Mouse (Mus musculus) forebrain, embryonic 13.5 days (tissue): ENCODE results near the gene Ccdc62. TPM values are rescaled to one million over a fixed set of nuclear protein-coding genes. Genes with fewer than 3 reads are reported as not detected.

Experiments
- ATAC-seq: fragments of 200-750 bp; cut with Nextera tagmentation; 2 replicates; pipeline ENCODE4 v1.8.0; 2017
- H3K27ac ChIP-seq: fragments of 300-500 bp; sonication (generic); 2 replicates; pipeline ENCODE4 v1.5.1; 2015; ENCODE audit warnings: inconsistent platforms, mild to moderate bottlenecking, moderate library complexity
- H3K27me3 ChIP-seq: fragments of 300-500 bp; sonication (generic); 2 replicates; pipeline ENCODE4 v1.6.1; 2015; ENCODE audit warnings: mild to moderate bottlenecking, inconsistent platforms
- H3K36me3 ChIP-seq: fragments of 300-500 bp; sonication (generic); 2 replicates; pipeline ENCODE4 v1.6.1; 2015; ENCODE audit warnings: mild to moderate bottlenecking, inconsistent platforms; ENCODE audit not compliant: poor library complexity, severe bottlenecking
- H3K4me1 ChIP-seq: fragments of 300-500 bp; sonication (generic); 2 replicates; pipeline ENCODE4 v1.6.1; 2015; ENCODE audit warnings: inconsistent platforms
- H3K4me2 ChIP-seq: fragments of 300-500 bp; sonication (generic); 2 replicates; pipeline ENCODE4 v1.6.1; 2015; ENCODE audit warnings: inconsistent platforms, mild to moderate bottlenecking, moderate library complexity
- H3K4me3 ChIP-seq: fragments of 300-500 bp; sonication (generic); 2 replicates; pipeline ENCODE4 v1.5.1; 2015; ENCODE audit warnings: mild to moderate bottlenecking, inconsistent platforms
- H3K9ac ChIP-seq: fragments of 300-500 bp; sonication (generic); 2 replicates; pipeline ENCODE4 v1.6.1; 2015; ENCODE audit warnings: mild to moderate bottlenecking, inconsistent platforms
- H3K9me3 ChIP-seq: fragments of 300-500 bp; sonication (generic); replicated peaks from 2 replicates; pipeline ENCODE4 v1.6.1; 2016; ENCODE audit warnings: inconsistent platforms
- WGBS: fragments of 180-500 bp; shearing (Covaris S2); methylation state at CpG from one replicate; pipeline ENCODE4 v1.1.7; 2015; 5-methylcytosine and 5-hydroxymethylcytosine counted together
- polyA plus RNA-seq: library from polyadenylated mRNA; unstranded; fragments of >200 nt; fragmentation: Nextera tagmentation; extraction: Ambion mirVana; gene quantifications from 2 replicates; pipeline ENCODE4 v1.2.1, GENCODE M21; 2015

The Ccdc62 gene
- polyA plus RNA-seq, 1 experiment from 2014 or later, result 6.0 TPM

DNA sequence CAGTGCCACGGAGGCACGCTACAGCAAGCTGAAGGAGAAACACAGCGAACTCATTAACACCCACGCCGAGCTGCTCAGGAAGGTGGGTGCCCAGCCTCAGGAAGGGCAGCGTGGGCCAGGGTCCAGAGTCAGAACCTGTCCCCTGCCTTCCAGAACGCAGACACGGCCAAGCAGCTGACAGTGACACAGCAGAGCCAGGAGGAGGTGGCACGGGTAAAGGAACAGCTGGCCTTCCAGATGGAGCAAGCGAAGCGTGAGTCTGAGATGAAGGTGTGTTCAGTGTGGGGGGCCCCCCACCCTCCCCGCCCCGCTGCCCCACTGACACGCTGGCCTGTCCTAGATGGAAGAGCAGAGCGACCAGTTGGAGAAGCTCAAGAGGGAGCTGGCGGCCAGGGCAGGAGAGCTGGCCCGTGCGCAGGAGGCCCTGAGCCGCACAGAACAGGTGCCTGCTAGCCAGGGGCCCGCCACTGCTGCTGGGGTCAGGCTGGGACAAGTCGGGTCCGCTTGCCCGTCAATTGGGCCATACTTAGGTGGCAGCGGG, 66.8 kb downstream of the Ccdc62 start:
- 85% methylated on average over 24 of the region's 24 CpGs for WGBS
- H3K27ac ChIP-seq, result peak overlapping the region; percentile 68
- no peak for ATAC-seq
- H3K4me2 ChIP-seq, result no peak overlapping the region
- H3K36me3 ChIP-seq, result peaks cover 26% of the 10 kb centered on the region
- H3K27me3 ChIP-seq, result no peaks in the 10 kb centered on the region
- peaks cover 26% of the 10 kb centered on the region for H3K4me1 ChIP-seq
- H3K4me3 ChIP-seq, result no peak overlapping the region
- no peaks in the 10 kb centered on the region for H3K9me3 ChIP-seq
- no peak overlapping the region for H3K9ac ChIP-seq

DNA sequence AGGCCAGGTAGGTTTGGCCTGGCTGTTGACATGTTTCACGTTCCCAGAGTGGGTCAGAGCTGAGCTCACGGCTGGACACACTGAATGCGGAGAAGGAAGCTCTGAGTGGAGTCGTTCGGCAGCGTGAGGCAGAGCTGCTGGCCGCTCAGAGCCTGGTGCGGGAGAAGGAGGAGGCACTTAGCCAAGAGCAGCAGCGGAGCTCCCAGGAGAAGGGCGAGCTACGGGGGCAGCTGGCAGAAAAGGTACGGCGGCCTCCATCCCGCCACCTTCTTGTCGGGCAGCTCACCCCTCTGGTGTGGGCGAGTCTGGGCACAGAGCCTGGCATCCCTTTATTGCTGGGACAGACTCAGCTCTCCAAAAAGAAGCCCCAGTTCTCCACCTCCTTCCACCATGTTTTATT, 67.3 kb downstream of the Ccdc62 start:
- WGBS, result 64% methylated on average over 16 of the region's 16 CpGs
- ATAC-seq, result no peak

DNA sequence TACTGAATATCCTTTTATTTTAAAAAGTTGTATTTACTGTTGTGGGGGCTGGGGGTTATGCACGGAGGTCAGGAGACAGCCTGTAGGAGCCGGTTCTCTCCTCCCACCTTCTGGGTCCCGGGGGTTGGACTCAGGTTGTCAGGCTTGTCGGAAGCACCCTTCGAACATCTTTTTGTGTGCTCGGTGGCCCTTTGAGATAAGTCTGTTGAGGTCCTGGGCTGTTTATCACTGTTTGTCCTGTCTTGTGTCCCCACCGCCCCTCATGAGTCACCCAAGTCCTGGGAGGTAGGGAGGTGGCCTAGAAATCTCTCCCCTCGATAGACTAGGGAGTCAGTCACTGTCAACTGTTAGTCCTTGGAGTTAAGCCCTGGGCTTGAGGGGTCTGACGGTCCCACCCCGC, 67.9 kb downstream of the Ccdc62 start:
- Histone ChIP-seq H3K9me3 (no peaks in the 10 kb centered on the region), H3K4me2 (no peak overlapping the region), H3K4me3 (no peak overlapping the region), H3K9ac (no peak overlapping the region), H3K4me1 (peaks cover 21% of the 10 kb centered on the region), H3K27ac (peak overlapping the region; percentile 68; the same call in 1 of the 2 replicates), H3K27me3 (no peaks in the 10 kb centered on the region), H3K36me3 (peaks cover 34% of the 10 kb centered on the region)
- ATAC-seq, result no peak
- 87% methylated on average over 10 of the region's 10 CpGs for WGBS

More for the DNA sequence above, 67.3 kb downstream of the Ccdc62 start:
- Histone ChIP-seq H3K9ac (no peak overlapping the region), H3K36me3 (peaks cover 30% of the 10 kb centered on the region), H3K27me3 (no peaks in the 10 kb centered on the region), H3K27ac (peak overlapping the region; percentile 68), H3K9me3 (no peaks in the 10 kb centered on the region), H3K4me2 (no peak overlapping the region), H3K4me1 (peaks cover 21% of the 10 kb centered on the region), H3K4me3 (no peak overlapping the region)

DNA sequence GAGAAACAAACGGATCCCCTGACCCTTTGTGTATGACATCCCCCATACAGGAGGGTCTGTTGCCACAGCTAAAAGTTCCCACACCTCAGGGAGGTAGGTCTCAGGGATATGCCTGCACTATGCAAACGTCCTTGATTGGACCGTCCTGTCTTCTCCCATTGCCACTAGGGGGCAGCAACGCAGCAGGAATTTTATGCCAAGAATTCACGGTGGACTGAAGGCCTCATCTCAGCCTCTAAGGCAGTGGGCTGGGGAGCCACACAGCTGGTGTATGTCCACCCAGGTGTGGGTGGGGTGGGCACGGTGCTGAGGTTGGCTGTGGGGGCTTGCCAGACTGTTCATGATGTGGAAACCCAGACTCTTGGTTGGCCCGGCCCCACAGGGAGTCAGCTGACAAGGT, 70.3 kb downstream of the Ccdc62 start:
- peaks cover 28% of the 10 kb centered on the region for H3K4me1 ChIP-seq
- H3K9ac ChIP-seq, result no peak overlapping the region
- H3K4me2 ChIP-seq, result no peak overlapping the region
- H3K27me3 ChIP-seq, result no peaks in the 10 kb centered on the region
- ATAC-seq, result peak; percentile 69
- no peaks in the 10 kb centered on the region for H3K9me3 ChIP-seq
- WGBS, result 13% methylated on average over 7 of the region's 7 CpGs
- peak overlapping the region; percentile 48; the same call in 1 of the 2 replicates for H3K27ac ChIP-seq
- H3K36me3 ChIP-seq, result peaks cover 58% of the 10 kb centered on the region
- H3K4me3 ChIP-seq, result no peak overlapping the region

DNA sequence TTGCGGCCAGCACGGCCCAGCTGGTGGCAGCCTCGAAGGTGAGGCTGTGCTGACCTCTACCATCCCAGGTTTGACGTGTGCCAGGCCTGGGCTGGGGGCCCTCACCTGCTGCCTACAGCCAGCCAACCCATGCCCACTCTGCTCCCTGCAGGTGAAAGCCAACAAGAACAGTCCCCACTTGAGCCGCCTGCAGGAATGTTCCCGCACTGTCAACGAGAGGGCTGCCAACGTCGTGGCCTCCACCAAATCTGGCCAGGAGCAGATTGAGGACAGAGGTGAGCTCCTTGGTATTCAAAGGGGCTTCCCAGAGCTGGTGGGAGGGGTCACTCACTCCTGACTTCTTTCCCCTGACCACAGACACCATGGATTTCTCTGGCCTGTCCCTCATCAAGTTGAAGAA, 70.8 kb downstream of the Ccdc62 start:
- Histone ChIP-seq H3K4me1 (peaks cover 28% of the 10 kb centered on the region), H3K27me3 (no peaks in the 10 kb centered on the region), H3K9me3 (no peaks in the 10 kb centered on the region), H3K4me2 (no peak overlapping the region), H3K36me3 (peaks cover 63% of the 10 kb centered on the region), H3K4me3 (no peak overlapping the region), H3K27ac (peak overlapping the region; percentile 48), H3K9ac (no peak overlapping the region)
- WGBS, result 66% methylated on average over 9 of the region's 9 CpGs
- ATAC-seq, result no peak

DNA sequence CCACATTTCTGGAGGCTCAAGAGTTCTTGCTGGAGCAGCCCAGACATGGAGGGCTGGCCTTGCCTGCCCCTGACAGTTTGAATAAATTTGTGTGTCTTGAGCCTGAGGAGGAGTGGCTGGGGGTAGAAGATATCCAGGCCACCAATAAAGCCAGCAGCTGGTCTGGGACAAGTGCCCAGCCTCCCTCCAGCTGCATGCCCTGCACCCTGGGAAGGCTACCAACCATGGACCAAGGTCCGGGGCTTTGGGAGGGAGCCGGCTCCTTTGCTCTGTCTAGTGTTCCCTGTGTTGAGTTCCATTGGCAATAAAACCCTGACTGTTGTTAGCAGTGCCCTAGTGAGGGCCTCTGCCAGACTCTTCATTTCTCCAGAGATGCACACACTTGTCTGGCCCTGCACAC, 72.4 kb downstream of the Ccdc62 start:
- H3K4me1 ChIP-seq, result peaks cover 13% of the 10 kb centered on the region; the same call in 1 of the 2 replicates
- 83% methylated on average over 2 of the region's 2 CpGs for WGBS
- no peaks in the 10 kb centered on the region for H3K9me3 ChIP-seq
- peaks cover 70% of the 10 kb centered on the region for H3K36me3 ChIP-seq
- H3K4me2 ChIP-seq, result no peak overlapping the region
- H3K9ac ChIP-seq, result no peak overlapping the region
- H3K27me3 ChIP-seq, result no peaks in the 10 kb centered on the region
- H3K4me3 ChIP-seq, result no peak overlapping the region
- peak overlapping the region; percentile 41 for H3K27ac ChIP-seq
- no peak for ATAC-seq

DNA sequence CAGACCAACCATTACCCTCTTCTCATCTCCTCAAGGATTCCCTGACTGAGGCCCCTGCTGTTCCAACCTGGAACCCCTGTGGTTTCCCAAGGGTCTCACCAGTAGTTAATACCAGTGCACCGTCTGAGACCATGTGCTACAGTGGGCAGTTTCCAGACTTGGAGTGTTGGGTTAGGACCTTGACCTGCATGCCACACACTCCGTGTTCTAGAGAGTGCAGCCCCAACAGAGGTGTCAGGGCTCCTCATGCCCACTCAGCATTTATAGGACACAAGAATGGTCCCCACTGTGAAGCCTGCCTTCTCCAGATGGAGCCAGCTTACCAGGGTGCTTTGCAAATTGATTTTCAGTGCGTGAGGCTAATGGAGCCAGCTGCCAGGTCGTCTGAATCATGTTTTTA, 72.9 kb downstream of the Ccdc62 start:
- Histone ChIP-seq H3K9ac (no peak overlapping the region), H3K4me3 (no peak overlapping the region), H3K27ac (peak overlapping the region; percentile 41), H3K9me3 (no peaks in the 10 kb centered on the region), H3K36me3 (peaks cover 73% of the 10 kb centered on the region), H3K4me2 (no peak overlapping the region), H3K4me1 (peaks cover 12% of the 10 kb centered on the region; the same call in 1 of the 2 replicates), H3K27me3 (no peaks in the 10 kb centered on the region)
- ATAC-seq, result no peak
- 63% methylated on average over 4 of the region's 4 CpGs for WGBS

DNA sequence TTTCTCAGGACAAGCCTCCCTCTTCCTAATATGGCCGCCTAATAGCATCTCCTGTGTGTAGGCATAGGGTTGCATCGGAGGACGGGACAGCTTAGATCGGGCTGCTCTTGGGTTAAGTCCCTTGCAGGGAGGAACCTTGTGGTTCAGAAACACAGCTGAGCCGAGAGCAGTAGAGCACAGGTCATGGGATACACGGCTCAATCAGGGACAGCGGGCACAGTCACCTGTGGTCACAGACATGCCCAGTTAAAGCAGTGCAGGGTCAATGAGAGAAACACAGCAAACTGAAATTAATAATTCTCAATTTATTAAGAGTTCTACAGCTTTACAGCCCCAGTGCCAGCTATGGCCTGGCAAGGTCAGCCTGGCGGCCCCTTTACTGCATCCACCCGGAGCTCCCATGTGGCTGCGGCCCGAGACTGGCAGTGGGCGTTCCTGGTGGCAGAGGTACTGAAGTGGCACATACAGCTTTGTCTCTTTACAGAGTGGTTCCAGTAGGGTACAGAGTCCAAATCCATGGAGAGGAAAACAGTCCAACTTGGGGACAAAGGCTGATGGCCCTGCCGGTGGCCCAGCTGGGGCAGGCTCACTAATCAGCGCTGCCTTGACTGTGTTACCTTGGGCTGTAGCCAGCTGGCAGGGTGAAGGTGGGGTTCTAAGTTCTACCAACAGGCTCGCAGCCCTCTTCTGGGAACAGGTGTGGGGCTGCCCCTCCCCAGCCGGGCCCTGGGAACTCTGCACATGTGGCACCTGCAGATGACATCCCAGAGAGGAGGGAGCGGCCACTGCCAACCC, 74.1 kb downstream of the Ccdc62 start:
- Histone ChIP-seq H3K4me3 (no peak overlapping the region), H3K36me3 (peaks cover 81% of the 10 kb centered on the region), H3K27ac (peak overlapping the region; percentile 45), H3K9ac (no peak overlapping the region), H3K27me3 (no peaks in the 10 kb centered on the region), H3K9me3 (no peaks in the 10 kb centered on the region), H3K4me1 (peaks cover 12% of the 10 kb centered on the region; the same call in 1 of the 2 replicates), H3K4me2 (no peak overlapping the region)
- 83% methylated on average over 17 of the region's 17 CpGs for WGBS
- no peak; the same call in 1 of the 2 replicates for ATAC-seq

DNA sequence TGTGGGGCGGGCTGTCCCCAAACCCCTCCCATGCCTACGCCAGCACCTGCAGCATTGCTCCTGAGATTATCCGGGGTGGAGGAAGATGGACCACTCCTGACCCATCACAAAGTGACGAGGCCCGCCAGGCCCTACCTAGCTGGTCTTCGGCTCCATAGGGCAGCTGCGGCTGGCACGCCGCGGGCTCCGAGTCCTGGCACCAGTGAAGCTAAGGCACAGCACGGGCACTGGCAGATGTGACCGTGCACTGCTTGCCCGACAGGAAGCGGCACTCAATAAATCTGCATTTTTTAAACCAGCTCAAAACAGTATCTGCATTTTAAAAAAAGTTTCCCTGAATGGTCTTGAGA, 74.6 kb downstream of the Ccdc62 start:
- ATAC-seq, result no peak
- Histone ChIP-seq H3K4me2 (no peak overlapping the region), H3K9ac (no peak overlapping the region), H3K4me3 (no peak overlapping the region), H3K4me1 (peaks cover 12% of the 10 kb centered on the region; the same call in 1 of the 2 replicates), H3K27ac (peak overlapping the region; percentile 45; the same call in 1 of the 2 replicates), H3K9me3 (no peaks in the 10 kb centered on the region), H3K36me3 (peaks cover 81% of the 10 kb centered on the region), H3K27me3 (no peaks in the 10 kb centered on the region)
- whole genome bisulfite sequencing, result 95% methylated on average over 15 of the region's 15 CpGs

DNA sequence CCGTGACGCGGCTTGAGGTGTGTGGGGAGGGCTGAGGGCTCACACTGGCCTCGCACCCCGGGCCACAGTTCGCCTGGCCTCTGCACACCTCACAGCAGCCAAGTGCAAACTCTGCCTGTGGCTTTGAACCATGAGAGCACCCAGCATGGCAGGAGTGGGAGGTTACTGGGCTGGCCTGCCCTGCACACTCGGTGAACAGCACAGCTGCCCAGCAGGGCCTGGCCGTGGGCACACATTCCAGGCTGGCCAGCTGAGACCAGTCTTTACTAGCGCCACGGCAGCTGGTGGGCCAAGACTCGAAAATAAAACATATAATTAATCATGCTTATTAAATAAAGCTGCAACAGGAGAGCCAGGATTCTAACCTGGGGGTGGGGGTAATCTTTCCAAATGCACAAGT, 75.1 kb downstream of the Ccdc62 start:
- 91% methylated on average over 11 of the region's 11 CpGs for WGBS
- Histone ChIP-seq H3K9me3 (no peaks in the 10 kb centered on the region), H3K4me1 (peaks cover 16% of the 10 kb centered on the region), H3K4me2 (no peak overlapping the region), H3K4me3 (no peak overlapping the region), H3K36me3 (peaks cover 81% of the 10 kb centered on the region), H3K27ac (peak overlapping the region; percentile 14; the same call in 1 of the 2 replicates), H3K27me3 (no peaks in the 10 kb centered on the region), H3K9ac (no peak overlapping the region)
- ATAC-seq, result no peak

DNA sequence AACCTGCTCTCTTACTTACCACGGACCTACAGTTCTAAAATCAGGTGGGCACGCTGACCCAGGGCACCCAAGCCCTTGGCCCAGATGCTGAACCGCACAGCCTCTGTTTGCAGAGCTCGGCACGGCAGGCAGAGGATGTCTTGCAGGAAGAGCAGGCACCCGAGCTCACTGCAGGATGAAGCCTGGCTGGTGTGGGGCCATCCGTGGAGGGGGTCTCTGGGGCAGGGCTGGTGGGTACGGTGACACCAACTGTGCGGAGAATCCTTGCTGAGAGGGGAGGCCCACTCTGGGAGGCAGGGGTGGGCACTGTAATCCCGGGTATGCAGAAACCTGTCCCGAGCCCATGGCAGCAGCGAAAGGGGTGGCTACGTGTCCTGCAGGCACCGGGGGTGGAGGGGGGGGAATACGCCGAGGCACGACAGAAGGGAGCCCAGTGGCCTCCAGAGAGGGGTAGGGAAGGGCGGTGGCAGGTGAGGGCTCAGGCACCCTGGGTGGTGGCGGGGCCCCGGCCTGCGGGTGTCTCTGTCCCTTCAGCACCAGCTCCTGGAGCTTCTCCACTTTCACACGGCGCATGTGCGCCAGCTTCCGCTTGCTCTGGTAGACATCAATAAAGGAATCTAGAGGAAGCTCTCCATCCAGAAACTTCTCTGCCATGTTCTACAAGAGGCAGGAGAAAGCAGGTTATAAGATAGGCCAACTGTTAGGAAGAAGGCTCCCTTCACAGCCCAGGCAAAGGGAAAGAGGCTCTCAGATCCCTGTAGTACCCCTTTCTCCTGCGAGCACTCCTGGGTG, 75.8 kb downstream of the Ccdc62 start:
- WGBS, result 92% methylated on average over 26 of the region's 26 CpGs
- no peak for ATAC-seq
- Histone ChIP-seq H3K9me3 (no peaks in the 10 kb centered on the region), H3K4me3 (no peak overlapping the region), H3K27me3 (no peaks in the 10 kb centered on the region), H3K4me1 (peaks cover 19% of the 10 kb centered on the region), H3K4me2 (no peak overlapping the region), H3K27ac (peak overlapping the region; percentile 14; the same call in 1 of the 2 replicates), H3K36me3 (peaks cover 80% of the 10 kb centered on the region), H3K9ac (0 out of 2 replicates have a peak overlapping the region, but pooled peaks have one; percentile 30)
